Mouse (Mus musculus): Measurements from ENCODE around the gene Lnx2.

Gene Lnx2

DNA sequence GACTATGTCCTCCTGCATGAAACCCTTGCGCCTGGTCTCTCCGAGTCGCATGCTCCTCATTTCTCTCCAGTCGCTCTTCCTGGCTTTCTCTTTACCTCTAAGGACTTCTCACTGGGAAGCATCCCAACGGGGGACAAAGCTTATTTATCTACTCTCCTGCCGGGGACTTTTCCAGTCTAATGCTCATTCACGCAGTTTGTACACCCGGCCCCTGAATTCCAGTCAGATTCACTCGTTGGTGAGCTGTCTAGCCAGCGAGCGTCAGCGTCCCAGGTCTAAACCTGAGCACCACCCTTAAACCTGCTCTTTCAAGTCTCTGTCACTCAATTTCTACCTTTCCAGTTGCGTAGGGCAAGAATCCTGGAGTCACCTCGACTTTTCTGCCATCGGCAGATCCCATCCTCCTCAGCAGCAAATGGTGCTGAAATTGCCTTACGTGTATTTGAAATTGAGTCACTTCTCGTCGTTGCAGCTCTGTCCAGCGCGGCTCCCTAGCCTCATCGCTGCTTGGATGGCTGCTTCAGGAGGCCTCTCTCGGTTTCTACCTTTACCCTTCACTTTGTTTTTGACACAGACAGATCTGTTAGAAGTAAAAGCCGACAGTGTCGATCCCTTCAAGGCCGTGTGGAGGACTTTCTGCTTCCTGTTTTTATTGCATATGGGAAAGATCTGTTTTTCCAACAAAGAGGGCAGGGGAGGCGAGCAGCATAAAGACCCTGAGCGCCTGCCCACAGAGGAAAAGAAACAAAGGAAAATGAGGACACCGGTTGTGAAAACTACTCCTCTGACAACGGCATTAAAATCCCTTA lies 24.7 kb downstream of the Lnx2 start:
- DNase-seq (ENCODE audit: low spot score) = no peak

DNA sequence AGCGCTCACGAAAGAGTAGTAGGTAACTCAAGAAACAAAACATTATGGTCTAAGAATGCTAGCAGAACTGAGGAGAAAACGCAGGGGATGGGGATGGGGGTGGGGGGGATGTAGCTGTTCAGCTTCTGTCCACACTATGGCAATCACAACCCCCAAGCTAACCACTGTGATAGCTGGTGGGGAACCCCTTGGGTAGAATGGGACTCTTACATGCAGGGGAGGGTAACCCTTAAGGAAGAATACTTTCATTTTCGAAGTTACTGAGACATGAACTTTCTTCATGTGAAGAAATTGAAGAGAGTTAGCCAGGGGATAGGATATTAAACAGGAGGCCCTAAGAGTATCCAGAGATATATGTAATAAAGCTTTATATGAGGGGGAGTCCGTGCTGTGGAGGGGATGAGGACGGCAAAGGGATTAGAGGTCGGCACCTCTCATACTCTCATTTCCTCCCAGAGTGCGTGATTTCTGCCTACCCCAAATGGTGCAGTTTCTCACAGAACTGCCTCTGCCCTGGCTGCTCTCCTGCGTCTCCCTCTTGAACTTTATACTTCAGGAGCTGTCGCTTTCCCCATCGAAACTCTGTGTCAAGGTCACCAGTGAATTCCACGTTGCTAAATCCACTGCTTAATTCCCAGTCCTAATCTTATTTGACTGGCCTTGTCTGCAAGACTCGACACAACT lies 25.4 kb downstream of the Lnx2 start:
- DNase-seq (ENCODE audit: low spot score) = no peak

DNA sequence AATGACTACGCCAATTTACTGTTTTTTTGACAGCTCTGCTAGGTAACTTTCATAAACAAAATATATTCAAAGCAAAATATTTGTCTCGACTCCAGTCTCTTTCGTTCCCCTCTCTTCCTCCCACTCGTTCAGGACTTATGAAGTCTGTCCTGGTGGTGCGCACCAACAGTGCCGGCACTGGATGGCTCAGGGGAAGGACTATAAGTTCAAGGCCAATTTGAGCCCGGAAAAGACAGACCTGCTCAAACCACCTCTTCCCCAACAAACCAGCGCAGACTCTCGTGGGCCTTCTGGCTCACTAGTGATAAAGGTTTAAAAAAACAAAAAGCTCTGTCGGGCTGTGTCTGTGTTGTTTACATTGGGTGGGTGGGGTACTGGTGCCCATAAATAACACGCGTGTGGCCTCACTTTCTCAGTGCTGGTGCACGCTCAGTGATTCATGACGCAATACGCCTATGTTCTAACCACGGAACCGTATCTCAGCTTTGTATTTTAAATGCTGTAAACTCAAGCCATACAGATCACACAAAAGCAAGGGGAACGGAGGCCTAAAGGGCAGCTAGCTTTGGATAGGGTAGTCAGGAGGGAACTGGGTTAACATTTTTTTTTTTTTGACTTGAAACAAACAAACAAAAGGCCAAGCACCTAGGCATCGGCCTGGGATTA lies 26.7 kb downstream of the Lnx2 start:
- DNase-seq (ENCODE audit: low spot score) = no peak

DNA sequence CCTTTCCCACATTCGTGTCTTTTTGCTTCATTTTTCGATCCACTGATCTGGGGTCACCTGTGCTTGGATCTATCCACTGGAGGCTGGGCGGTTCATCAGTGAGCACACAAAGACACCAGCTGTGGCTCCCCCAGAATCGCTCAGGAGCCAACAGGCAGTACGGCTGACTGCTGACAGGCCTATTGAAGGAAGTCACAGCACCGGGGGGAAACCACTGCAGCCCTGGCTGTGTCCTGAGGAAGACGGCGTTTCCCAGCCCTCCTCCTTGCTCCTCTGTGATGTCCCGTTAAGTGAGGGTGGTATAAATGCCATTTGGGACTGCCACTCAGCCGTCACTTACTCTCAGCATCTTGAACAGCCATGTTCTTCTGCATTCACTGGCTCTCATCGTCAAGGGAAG lies 30.5 kb downstream of the Lnx2 start:
- no peak for DNase-seq (ENCODE audit: low spot score)

DNA sequence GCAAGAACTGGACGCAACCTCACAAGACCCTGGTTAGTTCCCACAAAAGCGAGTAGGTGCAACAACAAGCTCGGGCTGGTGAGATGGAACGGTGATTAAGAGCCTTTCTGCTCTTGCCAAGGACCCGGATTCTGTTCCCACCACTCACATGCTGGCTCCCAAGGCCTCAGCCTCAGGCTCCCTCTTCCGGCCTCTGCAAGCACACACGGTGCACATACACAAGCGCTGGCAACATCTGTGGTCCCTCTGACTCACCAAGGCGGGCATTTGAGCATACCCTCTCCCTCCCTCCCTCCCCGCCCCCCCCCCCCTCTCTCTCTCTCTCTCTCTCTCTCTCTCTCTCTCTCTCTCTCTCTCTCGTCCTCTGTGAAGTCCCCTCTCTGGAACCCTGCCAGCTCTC lies 31.1 kb downstream of the Lnx2 start:
- no peak for DNase-seq (ENCODE audit: low spot score)

DNA sequence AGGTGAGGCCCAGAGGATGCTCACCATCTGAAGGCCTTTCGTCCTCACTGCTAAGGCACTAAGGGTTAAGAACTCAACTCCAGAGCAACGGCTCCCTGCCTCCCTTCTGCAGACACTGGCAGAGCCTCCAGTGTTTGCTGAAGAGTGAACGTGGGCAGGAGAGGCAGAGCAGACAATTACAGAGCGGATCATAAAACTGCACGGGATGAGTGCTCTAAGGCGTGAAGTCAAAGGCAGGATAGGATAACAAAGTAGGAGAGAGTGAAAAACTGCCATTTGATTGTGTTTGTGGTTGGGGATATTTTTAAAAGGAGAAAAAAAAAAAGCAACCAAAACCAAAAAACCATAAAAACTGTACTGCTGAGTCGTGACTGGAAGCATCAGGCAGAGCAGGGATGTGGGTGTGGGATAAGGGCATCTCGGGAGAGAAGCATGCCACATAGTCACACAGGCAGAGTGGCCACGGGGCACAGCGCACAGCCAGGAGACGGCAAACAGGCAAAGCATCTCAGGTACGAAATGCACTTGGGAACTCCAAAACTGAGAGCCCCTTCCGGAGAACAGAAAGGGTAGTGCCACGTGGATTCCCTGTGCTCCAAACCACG lies 33.0 kb downstream of the Lnx2 start:
- DNase-seq (ENCODE audit: low spot score) = no peak

DNA sequence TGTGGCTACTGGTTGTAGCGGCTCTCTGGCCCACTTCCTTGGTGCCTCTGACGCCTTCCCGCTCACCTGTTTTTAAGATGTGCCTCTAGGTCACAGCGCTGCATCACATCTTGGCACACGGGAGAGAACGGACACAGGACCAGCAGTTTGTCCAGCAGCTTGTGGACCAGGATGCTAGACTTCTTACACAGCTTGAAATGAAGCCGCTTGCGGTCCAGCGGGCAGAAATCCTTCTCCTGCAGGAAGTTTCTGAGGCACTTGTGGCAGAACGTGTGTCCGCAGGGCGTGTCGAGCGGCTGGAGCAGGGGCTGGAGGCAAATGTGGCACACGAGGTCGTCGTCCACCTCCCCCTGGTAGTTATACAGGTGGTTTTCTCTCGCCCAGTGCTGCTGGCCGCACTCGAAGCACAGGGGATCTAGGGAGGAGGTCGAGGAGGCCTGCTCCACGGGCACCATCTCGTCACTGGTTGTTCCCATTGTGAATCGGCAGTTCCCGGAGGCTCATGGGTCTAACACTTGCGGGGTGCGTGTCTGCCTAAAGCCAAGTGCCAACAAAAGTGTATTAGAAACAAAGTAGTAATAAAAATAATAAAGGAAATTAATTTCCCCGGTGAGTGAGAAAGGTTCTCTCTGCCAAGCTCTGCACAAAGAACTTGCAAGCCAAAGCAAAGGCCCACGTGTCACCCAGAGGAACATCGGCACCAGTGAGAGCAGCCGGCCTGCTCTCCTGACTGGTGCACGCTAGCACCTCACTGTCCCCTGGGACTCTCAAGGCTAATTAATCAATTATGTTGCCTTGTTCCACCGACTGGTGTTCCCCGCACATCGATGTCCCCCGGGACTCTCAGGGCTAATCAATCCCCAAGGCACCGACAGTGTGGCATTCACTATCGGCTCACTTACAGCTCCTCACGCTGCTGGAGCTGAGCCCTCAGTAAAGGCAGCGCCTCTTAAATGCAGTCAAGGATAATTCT lies 34.1 kb downstream of the Lnx2 start:
- DNase-seq (ENCODE audit: low spot score) = no peak

DNA sequence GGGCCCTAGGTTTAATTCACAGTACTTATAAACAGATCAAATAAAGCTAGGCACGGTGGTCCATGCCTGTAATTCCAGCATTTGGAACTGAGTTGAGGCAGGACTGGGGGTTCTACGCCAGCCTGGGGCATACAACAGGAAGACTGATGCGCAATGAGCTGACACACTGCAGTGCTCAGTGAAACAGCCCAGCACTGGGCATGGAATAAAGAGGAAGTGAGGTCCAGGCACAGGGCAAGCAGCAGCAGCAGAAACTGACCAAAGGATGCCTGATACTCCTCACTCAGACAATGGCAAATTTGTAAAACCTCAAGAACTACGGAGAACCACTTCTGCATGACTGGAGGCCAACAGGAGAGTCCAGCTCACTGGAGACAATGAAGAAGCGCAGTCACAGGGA lies 37.0 kb downstream of the Lnx2 start:
- no peak for DNase-seq (ENCODE audit: low spot score)

DNA sequence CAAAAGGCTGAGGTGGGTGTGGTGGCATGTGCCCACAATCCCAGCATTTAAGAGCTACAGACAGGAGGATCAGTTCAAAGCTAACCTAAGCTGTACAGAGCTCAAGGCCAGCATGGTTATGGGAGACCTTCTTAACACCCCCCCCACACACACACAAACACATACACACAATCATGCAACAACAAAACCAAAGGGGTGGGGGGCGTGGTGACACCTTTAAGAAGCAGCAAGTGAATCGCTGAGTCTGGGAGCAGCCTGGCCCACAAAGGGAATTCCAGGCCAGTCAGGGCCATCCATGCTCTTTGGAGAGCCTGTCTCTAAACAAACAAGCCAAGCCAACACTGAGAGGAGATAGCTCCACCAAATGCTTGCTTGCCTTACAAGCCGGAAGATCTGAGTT lies 38.8 kb downstream of the Lnx2 start:
- DNase-seq (ENCODE audit: low spot score) = no peak

DNA sequence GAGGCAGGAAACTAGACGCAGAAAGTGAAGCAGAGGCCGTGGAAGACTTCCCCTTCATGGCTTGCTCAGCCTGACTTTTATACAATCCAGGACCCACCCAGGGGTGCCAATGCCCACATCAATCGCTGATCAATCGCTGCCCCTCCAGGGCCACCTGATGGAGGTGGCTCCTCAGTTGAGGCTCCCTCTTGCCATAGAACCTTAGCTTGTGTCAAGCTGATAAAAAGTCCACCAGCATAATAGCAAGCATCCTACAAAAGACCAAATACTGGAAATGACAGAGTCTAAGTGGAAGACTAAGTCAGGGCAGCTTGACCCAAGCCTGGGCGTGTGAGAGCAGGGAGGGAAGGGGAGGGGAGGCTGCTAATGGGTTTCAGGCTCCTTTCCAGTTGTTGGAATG lies 39.7 kb downstream of the Lnx2 start:
- no peak for DNase-seq (ENCODE audit: low spot score)

DNA sequence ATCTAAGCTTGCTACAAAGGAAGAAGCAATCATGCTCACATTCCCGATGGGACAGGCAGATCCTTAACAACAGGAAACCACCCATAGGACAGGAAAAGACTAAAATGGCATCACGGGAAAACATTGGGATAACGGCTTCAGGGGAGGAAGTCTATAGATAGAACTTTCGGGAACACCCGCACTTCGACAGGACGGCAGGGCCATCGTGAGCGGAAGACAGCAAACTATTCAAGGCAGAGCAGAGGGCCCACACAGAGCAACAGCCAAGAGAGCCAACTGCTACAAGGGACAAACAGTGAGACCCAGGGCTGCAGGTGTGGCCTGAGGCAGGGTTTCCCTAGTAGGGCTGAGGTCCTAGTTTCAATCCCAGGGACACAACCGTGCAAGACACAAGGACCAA lies 40.4 kb downstream of the Lnx2 start:
- no peak for DNase-seq (ENCODE audit: low spot score)

DNA sequence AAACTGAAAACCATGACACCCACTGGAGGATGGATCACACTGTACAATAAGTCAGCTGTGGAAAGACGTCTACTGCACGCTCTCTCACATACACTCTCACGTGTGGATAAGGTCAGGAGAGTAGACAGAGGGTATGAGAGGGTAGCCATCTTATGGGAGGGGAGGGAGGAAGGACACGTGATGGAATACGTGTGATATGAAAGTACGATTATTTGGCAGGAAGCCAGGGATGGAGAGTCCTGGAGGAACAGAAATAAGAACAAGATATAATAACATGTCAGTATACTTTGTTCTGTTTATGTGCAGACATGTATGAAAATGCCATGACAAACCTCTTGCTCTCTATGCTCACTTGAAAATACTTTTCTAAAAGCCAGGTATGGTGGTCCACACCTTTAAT lies 41.1 kb downstream of the Lnx2 start:
- DNase-seq (ENCODE audit: low spot score) = no peak

DNA sequence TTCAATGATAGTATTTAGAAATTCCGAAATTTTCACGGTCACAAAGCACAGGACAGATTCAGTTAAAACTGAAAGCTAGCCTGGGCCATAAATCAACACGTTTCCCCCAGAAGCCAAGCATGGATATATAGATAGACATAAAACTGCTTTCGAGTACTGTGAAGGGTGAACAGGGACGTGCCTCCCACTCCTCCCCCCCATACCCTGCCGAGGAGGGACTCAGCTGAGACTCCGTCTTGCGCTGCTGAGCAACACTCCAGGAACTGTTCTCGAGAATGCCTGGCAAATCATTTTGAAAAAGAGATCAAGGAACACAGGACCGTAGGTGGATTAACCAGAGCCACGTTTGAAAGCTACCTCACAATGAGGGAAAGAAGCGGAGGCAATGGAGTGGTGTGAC lies 42.1 kb downstream of the Lnx2 start:
- DNase-seq (ENCODE audit: low spot score) = no peak

DNA sequence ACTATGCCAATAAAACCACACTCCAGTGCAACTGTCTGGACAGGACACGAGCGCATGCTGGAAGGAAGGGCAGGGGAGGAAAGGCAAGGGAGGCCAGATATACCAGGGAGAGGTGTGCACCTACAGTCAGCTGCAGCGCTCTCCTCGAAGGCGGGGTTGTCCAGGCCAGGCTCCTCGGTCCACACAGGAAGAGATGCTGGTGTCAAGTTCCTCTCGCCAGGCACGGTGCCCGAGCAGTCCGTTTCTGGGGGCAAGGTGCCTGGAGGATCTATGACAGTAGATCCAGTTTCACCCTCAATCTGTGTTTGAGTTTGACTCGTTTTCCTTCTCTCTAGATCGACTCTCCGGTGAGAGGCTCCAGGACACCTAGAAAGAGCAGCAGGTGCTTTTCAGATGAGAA lies 43.2 kb downstream of the Lnx2 start:
- no peak for DNase-seq (ENCODE audit: low spot score)

DNA sequence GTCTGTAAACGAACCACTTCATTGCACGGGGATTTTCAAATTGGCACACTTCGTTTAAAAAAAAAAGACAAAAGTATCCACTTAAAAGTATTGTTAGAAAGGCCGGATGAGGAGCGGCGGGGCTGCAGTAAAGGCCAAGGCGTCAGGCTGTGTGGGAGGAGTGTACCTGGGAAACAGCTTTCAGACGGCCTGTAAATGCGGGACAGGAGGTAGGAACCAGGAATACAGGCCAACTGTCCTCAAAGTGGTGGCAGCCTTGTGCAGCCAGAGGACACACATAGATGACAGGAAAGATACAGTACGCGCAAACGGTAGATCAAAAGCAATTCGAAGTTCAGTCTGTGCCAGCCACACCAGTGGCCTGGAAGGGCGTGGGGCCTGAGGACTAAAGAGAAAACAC lies 45.1 kb downstream of the Lnx2 start:
- DNase-seq (ENCODE audit: low spot score) = no peak

DNA sequence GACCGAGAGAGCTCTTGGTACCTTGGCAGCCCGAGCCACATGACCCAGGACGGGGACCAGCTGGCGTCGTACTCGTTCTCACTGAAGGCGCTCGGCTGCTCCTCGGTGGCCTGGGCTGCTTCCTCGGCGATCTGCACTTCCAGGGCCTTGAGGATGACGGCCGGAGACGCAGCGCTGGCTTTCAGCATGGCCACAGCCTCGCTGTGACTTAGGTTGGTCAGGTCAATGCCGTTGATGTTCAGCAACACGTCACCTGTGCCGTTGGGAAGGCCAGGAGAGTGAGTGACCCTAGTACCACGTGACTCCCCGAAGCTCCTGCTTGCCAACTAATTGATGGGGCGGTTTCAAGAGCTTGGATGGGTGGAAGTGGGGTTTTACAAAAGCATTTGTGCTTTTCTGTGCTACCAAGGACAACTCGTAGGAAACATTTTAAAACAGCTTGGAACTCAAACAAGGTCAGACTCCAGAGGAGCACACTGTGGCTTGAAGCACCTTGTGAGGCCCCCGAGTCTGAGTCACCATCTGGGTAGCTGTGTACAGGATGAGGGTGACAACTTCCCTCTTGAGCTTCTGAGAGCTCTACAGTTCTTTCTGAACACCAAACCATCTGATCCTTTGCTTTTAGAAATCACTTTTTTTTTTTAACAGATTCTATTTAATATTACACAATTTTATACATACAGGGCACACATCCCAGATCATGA lies 51.9 kb downstream of the Lnx2 start:
- DNase-seq (ENCODE audit: low spot score) = no peak

DNA sequence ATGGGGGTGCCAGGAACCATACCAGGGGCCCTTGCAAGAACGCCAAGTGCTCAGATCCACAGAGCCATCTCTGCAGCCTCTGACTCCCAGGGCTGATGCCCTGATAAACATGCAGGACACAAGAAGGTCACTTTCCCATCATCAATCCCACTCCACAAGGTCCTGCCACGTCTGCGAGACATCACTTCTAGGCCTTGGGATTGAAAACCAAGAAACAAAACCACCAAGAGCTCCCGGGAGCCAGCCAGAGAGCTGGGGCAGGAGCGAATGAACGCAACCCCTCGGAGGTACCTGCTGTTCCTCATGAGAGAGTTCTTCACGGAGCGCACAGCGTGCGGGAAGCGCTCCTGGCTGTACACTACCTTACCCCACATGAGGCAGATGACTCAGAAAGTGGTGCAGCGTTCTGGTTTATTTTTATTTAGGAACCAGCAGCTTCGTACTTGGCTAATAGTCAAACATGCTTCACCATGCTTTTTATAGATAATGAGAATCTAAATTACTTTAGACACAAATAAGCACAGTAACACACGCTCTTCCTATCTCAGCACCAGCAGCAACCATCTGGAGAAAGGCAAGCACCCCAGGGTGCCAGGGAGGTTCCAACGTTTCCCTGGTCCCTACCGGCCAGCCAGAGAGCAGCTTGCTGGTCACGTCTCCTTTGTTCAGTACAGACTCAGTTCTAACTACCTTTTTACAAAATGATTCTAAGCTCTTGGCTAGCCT lies 53.0 kb downstream of the Lnx2 start:
- no peak for DNase-seq (ENCODE audit: low spot score)

DNA sequence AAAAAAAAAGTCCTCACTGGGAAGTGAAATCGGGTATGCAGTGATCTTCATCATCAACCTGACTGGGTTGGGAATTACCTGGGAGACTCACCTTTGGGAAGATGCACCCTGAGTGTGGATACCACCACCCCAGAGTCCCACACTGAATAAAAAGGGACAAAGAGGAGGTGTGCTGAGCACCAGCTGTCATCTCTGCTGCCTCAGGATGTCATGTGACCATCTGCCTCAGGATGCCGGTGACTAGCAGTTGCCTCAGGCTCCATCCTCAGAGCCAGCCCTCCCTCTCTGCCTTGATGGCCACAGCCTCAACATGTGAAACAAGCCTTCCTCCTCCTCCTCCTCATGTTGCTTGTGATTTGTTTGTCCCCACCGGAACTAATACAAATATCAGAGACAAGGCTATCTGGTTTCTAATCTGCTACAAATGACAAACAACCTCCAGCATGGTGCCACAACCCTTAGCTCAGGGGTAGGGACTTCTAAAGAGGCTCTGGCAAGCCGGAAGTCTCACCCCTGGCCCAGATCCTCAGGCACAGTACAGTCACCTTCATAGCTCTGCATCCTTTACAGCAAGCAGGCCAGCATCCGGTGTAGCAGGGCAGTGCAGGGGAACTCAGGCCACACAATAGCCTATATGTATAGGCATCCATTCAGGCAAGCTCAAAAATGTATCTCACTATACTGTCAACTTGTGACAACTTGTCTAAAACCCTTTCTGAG lies 54.7 kb downstream of the Lnx2 start:
- DNase-seq (ENCODE audit: low spot score) = no peak

DNA sequence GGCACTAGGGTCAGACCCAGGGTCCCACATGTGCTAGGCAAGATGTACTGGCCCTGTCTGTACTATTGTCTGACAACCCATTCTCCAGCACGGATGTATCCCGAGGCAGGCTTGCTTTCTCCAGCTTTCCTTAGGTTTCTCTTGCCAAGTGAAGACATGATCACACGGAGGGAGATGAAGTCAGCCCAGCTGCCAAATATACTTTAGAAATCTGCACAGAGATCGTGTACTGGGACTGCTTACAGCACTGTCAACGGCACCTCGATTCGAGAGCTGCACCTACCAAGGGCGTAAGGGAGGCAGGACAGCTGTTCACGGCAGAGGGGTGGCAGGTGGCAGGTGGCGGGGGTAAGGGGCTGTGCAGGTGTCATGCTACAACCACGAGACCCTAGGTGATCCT lies 55.8 kb downstream of the Lnx2 start:
- DNase-seq (ENCODE audit: low spot score) = no peak

DNA sequence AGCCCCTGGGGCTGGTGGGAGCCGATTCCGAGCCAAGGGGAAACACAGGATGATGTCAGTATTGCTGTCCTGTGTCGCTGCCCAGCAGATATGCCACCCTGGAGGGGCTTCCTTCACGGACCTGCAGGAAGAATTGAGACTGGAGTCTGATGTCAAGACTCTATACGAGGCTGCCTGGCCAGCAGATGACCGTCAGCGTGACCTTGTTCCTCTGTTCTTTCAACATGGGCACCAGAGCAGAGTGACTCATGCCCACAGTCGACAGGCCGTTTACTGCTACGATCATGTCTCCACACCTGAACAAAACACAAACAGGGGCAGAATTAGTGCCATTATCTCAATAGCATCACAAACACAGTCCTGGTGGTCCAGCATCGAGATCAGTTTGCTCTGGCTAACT lies 57.6 kb downstream of the Lnx2 start:
- no peak for DNase-seq (ENCODE audit: low spot score)
